Mouse (Mus musculus) kidney, postnatal 10 days (tissue): Measurements from ENCODE around the gene A430033K04Rik.

Experiments
- DNase-seq: peaks from one replicate; pipeline ENCODE4 v3.0.0; 2021; ENCODE audit warnings: mixed read lengths

The A430033K04Rik gene

GRCm38 (mm10) chr5:138697466-138697865 lies 74.8 kb downstream of the A430033K04Rik start:
- DNase-seq: no peak
